Mouse (Mus musculus): ENCODE results near the gene Nsun4.
A peak's percentile ranks its signal among the peaks of the same experiment; 100 is the strongest.

Nsun4 gene

DNA sequence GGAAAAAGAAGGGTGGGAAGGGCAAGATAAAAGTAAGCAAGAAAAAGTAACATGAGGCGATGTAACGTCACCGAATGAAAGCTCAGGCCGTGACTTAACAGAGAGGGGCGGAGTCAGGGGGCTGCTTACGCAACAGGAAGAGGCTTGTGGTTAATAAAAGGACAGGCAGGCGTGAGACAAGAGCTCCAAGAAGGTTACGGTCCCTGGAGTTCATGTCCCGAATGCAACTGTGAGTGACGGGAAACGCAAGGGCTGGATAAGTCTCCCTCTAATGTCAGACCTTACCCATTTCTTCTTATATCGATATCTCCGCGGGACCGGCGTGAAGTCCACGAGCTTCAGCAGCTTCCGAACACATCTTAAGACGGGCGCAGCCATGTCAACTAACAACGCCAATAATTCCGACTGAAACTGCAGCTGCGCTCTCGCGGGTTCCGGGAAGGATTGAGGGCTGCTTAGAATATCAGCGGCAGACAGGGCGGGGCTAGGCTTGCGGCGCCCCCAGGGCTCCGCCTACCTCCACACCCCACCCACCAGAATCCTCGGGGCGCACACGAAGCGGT is at the start of gene Nsun4:
TSS of gene Nsun4 (minus strand) at position 478 of the 563 bp plus-strand sequence.
- peak; percentile 83 for DNase-seq (ENCODE audit: low read depth, low spot score)

DNA sequence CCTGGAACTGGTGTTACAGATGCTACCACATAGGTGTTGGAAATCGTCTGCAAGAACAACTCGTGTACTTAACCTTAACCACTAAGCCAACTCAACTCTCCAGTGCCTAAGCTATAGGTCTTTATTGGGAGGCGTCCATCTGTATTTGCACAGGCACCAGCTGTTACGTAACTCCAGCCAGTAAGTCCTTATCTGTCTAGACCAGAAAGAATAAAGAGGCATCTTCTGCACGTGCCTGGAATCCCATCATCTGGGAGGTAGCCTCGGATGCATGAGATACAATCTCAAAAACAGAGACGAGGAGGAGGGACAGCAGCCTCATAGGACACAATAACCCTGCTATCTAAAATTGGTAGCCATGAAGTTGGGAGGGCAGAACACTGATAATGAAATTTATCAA is 47.3 kb upstream of the Nsun4 start:
- no peak for DNase-seq (ENCODE audit: low read depth, low spot score)

DNA sequence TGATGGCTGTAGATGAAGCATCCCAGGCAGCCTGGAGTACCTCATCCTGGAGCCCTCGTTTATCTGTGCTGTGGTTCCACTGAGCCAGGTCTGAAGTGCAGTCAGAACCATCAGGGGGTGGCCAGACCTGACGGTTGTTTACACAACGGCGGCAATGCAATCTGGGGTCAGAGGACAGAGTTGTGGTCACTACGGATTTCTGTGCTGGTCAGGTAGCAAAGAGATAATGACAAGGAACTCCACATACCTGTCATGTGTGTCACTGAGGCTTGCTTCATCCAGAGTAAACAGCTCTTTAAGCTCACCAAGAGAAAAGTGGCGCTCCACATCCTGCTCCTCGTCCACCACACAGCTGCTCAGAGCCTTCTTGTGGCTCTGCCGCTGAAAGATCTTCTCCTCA is 43.5 kb upstream of the Nsun4 start:
- no peak for DNase-seq (ENCODE audit: low read depth, low spot score)

DNA sequence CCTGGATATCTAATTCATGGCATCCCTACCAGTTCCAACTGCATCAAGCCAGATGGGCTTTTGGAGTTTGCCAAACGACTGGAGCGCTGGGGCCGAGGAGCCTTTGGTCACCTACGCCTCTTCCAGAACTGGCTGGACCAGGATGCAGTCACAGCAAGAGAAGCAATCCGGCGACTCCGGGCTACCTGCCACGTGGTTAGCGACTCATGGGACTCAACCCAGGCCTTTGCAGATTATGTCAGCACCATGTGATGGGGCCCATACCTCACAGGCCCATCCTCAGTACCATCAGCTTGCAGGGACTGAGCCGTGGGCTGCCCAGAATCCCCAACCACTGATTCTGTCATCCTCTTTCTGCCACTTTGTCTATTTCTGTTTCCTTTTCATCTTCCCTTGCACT is 42.6 kb upstream of the Nsun4 start:
- no peak for DNase-seq (ENCODE audit: low read depth, low spot score)

DNA sequence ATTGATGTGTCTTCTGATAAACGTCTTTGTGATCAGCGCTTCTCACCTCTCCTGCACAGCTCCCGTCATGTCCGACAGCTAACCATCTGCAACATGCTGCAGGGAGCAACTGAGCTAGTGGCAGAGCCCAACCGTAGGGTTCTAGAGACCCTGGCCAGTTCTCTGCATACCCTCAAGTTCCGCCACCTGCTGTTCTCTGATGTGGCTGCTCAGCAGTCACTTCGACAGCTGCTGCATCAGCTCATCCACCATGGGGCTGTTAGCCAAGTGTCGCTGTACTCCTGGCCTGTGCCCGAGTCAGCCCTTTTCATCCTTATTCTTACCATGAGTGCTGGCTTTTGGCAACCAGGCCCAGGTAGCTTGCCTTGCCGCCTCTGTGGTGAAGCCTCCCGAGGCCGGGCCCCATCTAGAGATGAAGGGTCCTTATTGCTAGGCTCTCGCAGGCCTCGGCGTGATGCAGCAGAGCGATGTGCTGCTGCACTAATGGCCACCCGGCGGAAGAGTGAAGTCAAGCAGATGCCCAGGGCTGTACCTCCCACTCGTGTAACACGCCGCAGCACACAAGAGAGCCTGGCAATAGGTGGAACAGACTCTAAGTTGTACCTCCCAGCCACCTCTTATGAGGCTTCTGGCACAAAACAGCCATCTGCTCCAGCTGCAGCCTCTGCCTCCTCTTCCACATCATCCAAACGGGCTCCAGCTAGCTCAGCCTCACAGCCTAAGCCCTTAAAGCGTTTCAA is 35.0 kb upstream of the Nsun4 start:
- no peak for DNase-seq (ENCODE audit: low read depth, low spot score)

DNA sequence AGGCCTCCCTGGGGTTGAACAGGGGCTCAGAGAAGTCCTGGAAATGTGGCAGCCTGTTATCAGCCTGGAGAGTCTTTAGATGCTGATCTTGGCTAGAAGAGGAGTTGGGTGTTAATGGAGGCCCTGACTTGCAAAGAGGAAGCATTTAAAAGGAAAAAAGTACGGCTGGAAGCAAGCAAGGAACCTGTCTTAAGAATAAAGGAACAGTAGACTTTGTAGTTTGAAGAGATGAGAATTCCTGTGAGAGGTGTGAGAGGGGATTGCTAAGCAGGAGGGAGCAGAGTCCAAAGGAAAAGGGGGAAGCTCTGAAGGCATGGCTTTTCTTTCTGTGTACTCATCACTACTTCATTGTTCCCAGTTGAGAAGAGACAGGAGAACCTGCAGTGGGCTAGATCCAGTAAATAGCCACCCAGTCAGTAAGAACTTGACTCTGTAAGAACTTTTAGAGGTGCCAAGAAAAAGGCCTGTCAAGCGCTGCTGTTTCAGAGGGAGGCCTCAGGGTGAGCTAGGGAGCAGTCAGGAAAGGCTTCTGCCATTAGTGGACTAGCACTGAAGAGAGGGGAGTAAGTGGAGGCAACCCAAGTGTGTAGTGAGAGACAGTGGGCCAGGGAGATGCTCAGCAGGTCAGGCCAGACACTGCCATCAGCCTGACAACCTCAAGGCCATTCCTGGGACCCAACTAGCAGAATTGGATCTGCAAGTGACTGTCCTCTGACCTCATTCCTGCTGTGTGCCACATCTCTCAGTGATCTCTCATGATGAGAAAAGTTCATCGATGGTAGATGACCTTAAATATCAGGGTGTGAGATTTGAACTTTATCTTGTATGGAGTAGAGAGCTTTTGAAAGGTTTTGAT is 23.8 kb upstream of the Nsun4 start:
- no peak for DNase-seq (ENCODE audit: low read depth, low spot score)

DNA sequence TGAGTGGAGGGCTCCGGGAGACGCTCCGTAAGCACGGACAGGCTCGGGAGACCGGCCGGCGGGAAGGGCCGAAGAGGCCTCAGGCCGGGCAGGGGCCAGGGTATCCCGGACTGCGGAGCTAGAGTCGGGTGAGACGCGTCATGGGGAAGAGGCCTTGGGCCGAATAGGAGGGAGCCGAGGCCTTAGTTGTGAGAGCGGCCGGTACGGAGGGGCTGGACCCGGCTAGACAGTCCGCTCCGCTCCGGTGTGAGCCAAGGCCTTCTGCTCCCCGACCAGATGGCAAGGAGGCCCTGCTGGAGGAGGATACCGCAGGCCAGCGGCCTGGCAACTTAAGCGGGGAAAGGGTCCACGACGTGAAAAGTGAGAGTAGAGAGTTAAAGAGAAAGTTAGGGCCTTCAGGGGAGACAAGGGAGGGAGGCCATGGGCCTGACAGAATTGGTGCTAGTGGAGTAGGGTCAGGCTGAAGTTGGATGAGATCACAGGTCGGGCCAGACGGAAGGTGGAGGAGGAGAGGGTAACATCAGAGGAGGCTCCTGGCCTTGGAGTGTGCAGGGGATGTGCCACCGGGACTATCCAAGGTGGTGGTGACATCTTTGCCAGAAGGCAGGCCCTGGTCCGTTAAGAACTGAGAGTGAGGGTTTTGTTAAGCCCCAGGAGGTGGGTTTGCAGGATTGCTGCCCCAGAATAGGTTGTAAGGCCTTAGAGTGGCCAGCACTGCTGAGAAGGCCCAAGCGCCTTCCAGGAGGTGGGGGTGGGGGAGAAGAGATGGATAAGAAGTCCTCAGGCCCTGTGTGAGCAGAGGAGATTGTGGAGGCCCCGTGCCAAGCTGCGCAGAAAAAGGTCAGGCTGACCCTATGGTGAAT is 22.9 kb upstream of the Nsun4 start:
- no peak for DNase-seq (ENCODE audit: low read depth, low spot score)

DNA sequence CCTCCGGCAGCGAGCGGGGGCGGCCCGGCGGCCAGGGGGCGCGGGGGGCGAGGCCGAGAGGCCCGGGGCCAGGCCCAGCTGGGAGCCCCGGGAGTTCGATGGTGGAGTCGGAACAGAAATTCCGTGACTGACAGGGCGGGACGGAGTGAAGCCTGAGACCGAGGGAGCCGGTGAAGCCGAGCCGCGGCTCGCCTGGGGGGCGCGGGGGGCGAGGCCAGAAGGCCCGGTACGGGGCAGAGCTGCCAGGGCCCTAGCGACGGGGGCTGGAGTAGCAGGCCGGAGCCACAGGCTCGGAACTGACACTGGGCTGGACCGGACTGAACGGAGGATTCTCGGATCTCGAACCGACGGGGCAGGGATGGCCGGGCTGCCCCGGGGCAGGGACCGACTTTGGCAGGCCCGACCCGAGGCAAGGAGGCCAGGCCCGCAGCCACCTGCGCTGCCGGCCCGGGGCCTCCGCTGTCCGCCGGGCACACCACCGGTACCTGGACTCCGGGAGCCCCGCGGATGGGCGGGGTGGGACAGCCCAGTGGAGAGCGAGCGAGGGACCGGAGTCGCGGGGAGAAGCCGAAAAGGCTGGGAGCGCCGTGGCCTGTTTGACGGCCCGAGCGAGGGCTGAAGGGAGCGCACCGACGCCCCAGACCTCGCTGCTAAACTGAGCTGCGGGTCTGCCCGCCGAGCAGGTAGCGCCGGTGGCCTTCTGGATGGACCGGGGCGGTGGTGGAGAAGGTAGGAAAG is 22.1 kb upstream of the Nsun4 start:
- DNase-seq (ENCODE audit: low read depth, low spot score), result no peak

DNA sequence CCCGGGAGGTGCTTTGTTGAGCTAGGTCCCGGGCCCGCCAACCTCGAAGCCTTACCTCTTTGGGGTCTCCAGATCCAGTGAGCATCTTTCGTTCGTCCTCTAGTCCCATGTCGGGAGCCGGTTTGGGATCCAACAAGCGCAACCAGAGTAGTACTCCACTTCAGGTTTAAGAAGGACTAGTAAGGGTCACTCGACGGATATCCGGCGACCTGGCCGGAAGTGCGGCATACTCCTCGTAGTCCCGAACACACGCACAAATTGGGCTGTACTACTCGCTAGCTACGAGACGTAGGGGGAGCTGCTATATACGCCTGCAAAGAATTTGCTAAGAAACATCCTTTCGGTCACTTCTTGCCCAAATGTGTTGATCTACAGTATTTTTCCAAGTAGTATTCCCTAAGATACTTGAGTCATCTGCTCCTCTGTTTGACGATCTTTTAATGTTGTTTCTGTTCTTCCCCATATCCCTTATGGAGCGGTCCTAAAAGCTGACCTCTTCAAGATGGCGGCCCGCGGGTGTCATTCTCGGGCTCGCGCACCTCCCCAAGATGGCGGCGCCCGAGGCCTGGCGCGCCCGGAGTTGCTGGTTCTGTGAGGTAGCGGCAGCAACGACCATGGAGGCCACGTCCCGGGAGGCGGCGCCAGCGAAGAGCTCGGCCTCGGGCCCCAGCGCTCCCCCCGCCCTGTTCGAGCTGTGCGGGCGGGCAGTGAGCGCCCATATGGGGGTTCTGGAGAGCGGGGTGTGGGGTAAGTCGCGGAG is 21.4 kb upstream of the Nsun4 start, which contains the start of the genes Uqcrh and Lrrc41:
TSS of gene Uqcrh (minus strand) at position 211 of the 760 bp plus-strand sequence.
TSS of gene Lrrc41 (plus strand) at position 409 of the 760 bp plus-strand sequence.
- peak; percentile 91 for DNase-seq (ENCODE audit: low read depth, low spot score)

DNA sequence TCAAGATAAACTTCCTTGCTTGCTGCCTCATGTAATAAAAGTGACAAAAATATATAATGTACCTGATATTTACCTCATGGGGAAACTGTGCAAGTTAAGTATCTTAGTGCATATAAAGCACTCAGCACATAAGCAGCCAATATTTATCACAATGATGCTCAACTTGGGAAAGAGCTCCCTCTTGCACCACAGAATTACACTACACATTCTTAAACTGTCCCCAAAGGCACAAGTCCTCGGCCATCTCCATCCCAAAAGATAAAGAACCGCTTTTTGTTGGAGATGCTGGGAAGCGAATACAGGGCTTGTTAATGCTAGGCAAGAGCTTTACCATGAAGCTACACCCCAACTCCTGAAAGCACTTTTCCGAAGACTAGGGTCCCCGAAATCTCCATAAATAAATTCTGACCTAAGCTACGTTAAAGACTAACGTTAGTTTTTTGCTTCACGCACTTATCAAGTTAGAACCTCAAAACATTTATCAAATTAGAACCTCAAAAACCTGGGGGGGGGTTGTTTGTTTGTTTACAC is 20.5 kb upstream of the Nsun4 start:
- DNase-seq (ENCODE audit: low read depth, low spot score), result no peak

DNA sequence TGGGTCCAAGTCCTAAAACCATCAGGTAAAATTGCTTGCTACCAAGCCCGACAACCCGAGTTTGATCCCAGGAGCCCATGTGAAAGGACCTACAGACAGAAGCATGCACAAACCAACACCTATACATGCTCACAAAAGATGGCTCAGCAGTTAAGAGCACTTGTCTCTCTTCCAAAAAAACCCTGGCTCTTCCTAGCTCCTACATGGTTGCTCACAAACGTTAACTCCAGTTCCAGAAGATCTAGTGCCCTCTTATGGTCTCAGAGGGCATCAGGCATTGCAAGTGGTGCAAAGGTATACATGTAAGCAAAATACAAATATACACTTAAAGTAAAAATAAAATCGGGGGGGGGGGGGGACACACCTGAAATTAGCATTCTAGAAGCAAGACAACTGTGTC is 19.5 kb upstream of the Nsun4 start:
- DNase-seq (ENCODE audit: low read depth, low spot score), result no peak

DNA sequence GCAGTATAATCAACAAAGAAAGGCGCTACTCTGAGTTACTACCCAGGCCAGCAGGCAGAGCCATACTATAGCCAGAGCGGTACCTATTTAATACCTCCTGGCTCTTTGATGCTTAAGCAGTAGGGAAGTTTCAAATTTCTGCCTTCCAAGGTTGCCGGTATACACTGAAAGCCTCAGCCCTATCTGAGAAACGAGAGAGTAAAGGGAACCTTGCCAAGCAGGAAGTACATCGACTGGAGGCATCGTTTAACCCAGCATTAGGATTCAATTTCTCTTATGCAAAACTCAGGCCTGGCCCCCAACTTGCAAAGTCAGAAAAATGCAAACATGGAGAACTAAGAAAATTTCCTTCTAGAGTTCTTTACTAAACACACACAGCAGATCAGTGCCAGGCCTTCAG is 16.4 kb upstream of the Nsun4 start:
- DNase-seq (ENCODE audit: low read depth, low spot score), result no peak

DNA sequence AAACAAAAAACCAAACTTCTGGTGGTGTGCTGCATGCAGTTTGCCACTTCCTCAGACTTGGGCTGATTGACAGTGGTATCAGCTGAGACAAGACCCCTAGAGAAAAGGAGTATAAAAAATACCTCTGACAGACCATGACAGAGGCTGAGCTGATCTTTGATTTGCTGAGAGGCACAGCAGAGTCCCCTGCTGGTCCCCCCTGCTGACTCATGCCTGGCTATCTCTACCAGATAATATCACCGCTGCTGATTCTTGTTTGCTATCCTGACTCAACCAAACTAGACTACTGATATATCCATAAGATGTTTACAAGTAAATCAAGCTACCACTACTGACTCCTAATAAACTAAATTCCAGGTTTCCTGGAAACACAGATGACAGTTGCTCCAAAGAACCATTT is 10.2 kb upstream of the Nsun4 start:
- no peak for DNase-seq (ENCODE audit: low read depth, low spot score)

DNA sequence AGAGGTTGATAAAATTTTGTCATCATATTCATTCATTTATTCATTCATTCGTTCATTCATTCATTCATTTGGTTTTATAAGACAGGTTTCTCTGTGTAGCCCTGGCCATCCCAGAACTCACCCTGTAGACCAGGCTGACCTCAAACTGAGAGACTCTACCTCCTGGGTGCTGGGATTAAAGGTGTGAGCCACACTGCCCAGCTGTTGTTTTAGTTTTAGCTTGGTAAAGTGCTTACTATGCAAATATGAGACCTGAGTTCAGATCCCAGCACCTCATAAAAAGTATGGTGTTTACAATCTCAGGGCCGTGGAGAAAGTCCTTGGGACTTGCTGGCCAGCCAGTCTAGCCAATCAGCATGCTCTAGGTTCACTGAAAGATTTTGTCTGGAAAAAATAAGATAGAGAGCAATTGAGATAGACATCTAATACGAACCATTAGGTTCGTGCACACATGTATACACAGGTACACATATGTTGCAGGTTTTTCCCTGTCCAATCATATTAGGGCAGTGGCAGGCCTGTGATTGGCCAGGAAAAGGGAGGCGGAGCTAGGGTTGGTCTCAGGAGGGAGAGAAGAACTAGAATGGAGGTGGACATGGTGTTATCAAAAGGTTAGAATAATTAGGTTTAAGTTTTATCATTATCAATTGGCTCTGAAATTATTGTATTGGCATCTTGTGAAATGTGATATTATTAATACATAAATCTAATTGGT is 5.5 kb upstream of the Nsun4 start:
- DNase-seq (ENCODE audit: low read depth, low spot score), result no peak

DNA sequence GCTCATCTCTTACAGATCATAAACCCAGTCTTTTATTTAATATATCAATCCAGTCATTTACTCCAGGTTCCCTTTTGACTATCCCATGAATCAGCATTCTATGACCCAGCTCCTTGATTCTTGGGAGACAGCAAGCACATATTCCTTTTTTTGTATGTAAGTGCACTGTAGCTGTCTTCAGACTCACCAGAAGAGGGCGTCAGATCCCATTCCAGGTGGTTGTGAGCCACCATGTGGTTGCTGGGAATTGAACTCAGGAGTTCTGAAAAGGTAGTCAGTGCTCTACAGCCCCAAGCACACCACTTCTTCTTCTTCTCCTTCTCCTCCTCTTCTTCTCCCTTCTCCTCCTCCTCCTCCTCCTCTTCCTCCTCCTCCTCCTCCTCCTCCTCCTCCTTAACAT is 3.9 kb upstream of the Nsun4 start:
- DNase-seq (ENCODE audit: low read depth, low spot score), result no peak

DNA sequence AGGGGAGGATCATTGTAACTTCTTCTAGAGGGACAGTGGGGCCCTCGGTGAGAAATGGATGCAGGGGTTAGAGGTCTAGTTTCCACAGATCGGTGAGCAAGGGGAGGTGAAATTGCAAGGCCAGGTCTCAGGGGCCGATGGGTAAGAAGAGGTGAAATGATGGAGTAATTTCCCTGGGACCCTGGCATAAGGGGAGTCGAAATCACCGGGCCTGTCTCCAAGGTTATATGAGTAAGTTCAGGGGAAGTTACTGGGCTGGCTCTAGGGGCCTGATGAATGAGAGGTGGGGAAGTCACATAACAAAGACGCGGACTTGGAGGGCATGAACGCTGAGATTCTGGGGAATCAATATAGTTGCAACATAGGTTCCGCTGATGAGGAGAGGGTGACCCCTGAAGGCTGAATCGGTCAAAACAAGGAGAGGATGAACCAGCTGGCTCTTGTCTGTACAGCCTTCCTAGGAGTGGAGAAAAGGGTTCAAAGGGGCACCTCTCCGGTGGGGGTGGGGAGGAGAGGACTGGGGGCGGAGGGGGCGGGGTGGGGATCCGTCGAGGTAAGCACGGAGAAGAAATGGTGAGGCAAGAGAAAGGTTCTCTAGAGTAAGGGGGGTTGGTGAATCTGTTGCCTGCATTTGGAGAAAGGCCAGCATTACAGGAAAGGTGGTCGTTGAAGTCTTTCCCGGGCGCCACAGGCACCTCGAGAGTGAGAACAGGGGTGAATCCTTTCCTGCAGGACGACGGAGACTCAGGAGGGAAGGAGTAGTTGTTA is 966 bp downstream of the Nsun4 start:
- no peak for DNase-seq (ENCODE audit: low read depth, low spot score)

DNA sequence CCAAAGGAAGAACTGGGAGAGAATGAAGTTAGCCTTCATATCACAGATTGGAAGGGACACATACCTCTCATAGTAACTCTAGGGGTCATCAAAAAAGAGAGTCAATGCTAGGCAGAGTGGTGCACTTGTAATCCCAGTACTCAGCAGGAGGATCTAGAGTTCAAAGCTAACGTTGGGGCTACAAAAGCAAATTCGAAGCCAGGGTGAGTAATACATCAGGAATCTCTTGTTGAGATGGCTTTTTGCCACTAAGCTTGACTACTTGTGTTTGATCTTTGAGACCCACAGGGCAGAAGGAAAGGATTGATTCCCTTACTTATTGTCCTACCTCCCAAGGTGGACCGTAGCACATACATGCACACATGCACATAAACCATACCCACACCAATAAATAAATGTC is 4.5 kb downstream of the Nsun4 start:
- no peak for DNase-seq (ENCODE audit: low read depth, low spot score)

DNA sequence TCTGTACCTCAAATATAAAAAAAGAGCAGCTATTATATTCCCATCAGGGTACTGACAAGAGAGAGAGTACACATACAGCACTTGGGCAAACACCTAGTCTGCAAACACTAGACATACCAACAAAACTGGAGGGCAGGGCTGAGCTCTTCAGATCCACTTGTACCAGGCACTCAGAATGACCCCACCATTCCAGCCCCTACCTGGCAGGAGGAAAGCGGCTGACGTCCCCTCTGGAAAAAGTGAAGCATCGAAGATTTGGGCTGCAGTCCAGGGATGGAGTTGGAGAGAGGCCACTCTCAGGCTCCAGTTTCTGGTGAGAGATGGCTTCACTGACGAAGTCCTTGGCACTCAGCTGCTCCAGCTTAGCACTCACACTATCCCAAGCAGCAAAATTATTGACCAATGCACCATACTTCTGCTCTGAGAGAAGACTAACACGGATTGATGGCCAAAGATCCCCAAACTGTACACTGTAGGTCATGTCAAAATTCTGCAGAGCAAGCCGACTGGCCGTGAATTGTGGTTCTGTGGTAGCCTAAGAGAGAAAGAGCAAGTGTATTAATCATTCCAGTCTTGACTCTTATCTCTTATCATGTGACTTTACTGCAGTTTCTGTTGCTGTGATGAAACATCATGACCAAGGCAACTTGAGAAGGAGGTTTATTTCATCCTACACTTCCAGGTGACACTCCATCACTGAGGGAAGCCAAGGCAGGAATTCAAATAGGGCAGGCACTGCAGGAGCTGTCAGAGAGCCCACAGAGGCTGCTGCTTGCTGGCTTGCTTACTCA is 5.4 kb downstream of the Nsun4 start:
- no peak for DNase-seq (ENCODE audit: low read depth, low spot score)

Measured in brain, embryonic 18.5 days (tissue).